Mouse (Mus musculus) gastrocnemius, adult 18-20 months (tissue): ENCODE results near the gene Arhgef28. TPM values are rescaled to one million over a fixed set of nuclear protein-coding genes. Genes with fewer than 3 reads are reported as not detected.
A peak's percentile ranks its signal among the peaks of the same experiment; 100 is the strongest.

Source experiments
- DNase-seq: peaks from one replicate; pipeline ENCODE4 v3.0.0; 2021; ENCODE audit warnings: low spot score
- total RNA-seq, 2 experiments: library from RNA; stranded (reverse); gene quantifications; 2 replicates each; pipeline ENCODE4 v1.2.3; 2021

Arhgef28 gene
- total RNA-seq, 2 experiments from 2014 or later: 2.3 to 2.4 TPM

DNA sequence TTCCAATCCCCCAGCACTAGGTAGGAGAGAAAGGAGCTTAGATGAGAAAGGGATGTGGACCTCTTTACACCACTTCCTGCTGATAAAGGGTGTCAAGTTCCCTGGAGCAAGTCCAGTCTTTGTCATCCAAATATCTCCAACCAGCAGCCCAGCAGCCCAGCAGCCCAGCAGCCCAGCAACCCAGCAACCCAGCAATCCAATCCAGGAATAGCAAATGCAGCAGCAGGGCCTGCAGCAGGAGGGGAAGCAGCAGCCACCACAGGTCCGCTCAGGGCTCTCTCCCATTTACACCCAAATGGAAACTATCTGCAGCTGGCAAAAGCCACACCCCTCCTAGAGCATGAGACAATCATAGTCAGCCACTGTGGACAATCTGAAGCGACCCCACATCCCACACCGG, 21.6 kb downstream of the Arhgef28 start:
- no peak for DNase-seq

DNA sequence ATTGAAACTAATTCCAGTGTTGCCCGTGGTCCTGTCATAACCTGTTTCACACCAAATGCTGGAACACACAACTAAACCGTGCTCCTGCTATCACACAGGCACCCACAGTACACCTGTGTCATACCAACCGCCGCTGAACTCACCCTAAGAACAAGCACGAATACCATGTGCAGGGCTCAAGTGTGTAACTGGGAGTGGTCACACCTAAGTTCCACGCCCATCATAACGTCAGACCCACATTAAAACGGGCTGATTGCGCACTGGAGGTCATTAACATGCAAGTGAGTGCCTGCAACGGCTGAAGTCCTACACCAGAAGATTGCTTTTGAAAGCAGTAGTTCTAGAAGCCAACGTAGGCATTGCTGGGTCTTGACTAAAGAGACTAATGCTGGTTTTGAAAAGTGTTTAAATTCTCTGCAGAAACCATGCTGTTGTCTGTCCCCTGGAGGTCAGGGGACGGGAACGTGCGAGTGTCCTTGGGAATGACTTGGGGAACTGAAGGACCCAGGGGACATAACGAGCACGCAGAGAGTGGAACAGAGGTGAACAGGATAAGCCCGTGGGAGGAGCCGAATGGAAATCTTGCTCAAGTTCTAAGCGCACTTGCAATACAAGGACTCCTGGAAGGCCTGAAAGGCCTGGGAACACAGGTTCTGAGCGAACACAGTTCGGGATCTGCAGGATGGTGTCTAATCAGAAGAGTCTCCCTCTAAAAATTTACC, 22.9 kb downstream of the Arhgef28 start:
- DNase-seq: no peak

- DNase-seq: no peak
These were observed 23.9 kb downstream of the Arhgef28 start for GRCm38 (mm10) chr13:98182330-98182729.

DNA sequence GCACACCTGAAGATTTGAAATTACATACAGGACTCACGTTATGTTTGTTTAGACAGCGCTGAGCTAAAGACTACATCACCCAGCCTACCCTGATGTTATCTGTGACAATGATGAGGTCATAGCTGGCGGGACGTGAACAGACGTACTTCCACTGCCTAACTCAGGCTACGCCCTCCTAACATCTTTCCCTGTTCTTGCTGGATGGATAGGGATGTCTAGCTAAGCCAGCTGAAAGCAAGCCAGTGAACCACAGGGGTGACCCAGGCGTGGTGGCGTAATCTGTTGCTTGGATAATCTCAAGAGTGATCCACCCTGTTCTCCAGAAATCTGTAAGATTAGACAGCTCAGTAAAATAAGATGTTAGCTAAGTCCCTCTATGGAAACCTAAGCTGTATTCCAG, 25.6 kb downstream of the Arhgef28 start:
- DNase-seq: peak; percentile 63

DNA sequence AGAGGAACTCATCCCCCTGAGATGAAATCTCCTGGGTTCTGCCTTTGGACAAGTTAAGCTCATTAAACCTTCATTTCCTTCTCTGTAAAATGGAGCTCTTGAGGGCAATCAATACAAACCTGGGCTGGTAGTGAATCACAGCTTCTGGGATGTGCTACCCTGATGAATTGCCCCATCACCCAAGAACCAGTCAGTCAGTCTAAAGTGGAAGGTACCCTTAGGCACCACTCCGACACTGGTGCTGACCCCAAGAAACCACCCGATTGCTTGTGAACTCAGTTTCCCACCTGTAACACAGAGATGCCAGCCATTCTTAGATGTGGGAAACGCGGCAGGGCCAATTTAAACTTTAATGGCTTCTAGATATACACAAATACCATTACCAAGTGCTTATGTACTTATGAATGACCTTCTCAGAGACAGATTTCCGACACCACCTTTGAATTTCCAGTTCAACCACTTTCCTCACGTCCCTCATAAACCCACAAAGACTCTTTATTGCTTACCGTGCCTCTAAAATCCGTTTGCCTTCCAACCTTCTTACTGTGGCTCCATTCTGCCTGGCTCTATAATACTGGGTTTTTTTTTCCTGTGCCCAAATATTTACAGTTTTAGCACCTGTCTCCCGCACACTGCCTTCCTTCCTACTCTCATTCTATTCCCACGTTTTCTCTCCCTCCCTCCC, 30.8 kb downstream of the Arhgef28 start:
- DNase-seq: no peak

- no peak for DNase-seq
These were observed 33.2 kb downstream of the Arhgef28 start for GRCm38 (mm10) chr13:98173008-98173407.

DNA sequence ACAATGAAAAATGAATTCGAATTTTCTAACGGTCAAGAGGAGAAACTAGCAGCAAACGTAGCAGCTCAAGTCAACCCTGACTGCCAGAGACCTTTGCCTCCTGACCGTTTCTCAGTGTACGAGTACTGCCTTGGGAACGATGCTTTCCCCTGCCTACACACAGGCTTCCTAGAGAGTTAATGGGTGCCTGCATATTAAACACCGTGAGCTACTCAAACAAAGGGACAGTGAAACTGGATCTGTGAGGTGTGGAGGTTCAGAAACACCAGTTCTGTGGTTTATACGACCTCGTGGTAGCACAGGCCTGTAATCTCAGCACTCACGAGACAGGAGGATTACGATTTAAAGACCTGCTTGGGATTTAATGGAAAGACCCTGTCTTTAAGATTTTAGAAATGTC, 33.9 kb downstream of the Arhgef28 start:
- DNase-seq: no peak

- no peak for DNase-seq
These were observed 34.5 kb downstream of the Arhgef28 start for GRCm38 (mm10) chr13:98171706-98172105.

- no peak for DNase-seq
These were observed 35.0 kb downstream of the Arhgef28 start for GRCm38 (mm10) chr13:98171257-98171656.

GRCm38 (mm10) chr13:98164878-98165277, 41.4 kb downstream of the Arhgef28 start:
- no peak for DNase-seq

DNA sequence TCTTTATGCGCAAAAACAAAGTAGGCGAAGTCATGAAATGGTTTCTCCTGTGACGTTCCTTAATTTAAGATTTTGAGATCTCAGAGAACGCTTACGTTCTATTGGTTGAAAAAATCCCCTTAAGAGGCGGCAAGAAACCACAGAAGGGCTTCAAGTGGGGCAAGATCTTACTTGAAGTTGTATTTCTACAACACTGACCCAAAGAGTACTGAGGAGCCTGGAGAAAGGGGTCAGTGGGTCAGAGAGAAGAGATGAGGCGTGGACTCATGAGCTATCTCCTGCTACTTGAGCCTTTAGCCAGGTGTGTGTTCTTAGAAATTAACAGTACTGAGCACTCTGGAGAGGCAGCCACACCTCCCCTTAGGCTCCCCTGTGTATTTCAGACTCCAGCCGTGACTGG, 44.7 kb downstream of the Arhgef28 start:
- DNase-seq: no peak

GRCm38 (mm10) chr13:98156656-98157055, 49.6 kb downstream of the Arhgef28 start:
- DNase-seq: no peak

- DNase-seq: no peak
These were observed 53.5 kb downstream of the Arhgef28 start for GRCm38 (mm10) chr13:98152759-98153158.

- no peak for DNase-seq
These were observed 58.7 kb downstream of the Arhgef28 start for GRCm38 (mm10) chr13:98147532-98147931.

- no peak for DNase-seq
These were observed 59.6 kb downstream of the Arhgef28 start for GRCm38 (mm10) chr13:98146573-98147160.

GRCm38 (mm10) chr13:98145310-98145709, 60.9 kb downstream of the Arhgef28 start:
- DNase-seq: no peak

- DNase-seq: no peak
These were observed 63.2 kb downstream of the Arhgef28 start for GRCm38 (mm10) chr13:98143000-98143399.

DNA sequence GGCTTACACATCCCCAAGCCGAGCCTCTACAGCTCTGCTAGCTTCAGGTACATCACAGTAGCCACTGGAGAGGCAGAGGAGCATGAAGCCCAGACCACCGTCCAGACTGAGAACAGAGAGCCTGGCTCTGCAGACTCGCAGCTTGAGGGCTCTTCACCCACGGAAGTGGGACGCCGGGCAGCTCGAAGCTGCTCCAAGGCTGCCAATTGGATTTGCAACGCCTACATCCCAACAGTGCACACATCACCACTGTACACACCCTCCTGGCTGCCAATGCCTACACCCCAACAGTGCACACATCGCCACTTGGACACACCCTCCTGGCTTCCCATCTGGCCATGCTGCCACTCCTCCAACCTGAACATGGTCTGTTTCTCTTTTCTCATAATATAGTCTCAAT, 65.6 kb downstream of the Arhgef28 start:
- no peak for DNase-seq

DNA sequence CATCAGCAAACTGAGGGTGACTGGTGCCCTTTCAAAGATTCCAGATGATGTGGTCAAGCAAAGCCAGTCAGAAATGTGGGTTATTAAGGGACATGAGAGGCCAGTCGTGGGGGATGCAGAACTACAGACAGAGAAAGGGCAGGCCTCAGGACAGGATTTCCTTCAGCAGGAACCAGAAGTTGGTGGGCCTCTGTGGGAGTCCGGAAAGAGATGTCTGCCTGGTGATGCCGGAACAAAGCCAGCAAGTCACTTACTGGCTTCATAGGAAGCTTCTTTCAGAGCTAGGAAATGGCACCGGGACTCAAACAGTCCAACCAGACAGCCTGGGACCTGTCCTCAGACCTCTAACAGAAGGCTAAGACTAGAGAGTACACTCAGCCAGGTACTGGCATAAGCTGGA, 67.5 kb downstream of the Arhgef28 start:
- DNase-seq: no peak

GRCm38 (mm10) chr13:98135890-98136555, 70.2 kb downstream of the Arhgef28 start:
- no peak for DNase-seq

DNA sequence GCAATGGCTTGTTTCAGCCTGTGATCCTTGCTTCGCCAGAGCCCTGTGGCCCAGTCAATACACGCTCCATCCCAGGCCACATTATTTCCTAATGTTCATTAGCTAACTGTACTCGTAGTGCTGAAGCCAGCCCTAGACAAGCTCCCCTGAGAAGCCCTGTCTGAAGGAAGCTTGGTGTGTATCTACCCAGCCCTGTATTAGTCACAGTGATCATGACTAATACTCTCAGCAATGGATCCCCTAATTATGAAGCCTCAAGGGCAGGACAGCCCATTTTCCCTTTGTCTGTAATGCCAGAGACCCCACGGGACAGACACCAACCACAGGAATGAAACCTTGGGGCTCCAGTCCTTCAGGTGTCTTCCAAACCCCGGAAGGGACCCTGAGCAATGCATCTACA, 73.3 kb downstream of the Arhgef28 start:
- peak; percentile 34 for DNase-seq

DNA sequence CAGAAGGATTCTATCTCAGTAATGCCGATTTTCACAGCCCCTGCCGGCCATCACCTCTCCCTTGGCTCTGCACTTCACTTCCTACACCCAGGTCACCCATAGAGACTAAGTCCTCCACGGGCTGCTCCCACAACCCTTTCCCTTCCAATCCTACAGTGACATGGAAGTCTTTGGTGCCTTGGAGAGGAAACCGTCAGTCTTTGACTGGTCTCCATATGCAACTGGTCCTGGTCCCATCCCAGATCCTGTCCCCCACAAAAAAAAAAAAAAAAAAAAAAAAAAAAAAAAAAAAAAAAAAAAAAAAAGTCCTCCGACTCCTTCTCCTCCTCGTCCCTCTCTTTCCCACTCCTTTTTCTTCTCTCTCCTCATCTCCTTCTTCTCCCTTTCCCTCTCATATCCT, 74.0 kb downstream of the Arhgef28 start:
- no peak for DNase-seq
